Mouse (Mus musculus): ENCODE results near the gene Gng7.

Gng7 gene

DNA sequence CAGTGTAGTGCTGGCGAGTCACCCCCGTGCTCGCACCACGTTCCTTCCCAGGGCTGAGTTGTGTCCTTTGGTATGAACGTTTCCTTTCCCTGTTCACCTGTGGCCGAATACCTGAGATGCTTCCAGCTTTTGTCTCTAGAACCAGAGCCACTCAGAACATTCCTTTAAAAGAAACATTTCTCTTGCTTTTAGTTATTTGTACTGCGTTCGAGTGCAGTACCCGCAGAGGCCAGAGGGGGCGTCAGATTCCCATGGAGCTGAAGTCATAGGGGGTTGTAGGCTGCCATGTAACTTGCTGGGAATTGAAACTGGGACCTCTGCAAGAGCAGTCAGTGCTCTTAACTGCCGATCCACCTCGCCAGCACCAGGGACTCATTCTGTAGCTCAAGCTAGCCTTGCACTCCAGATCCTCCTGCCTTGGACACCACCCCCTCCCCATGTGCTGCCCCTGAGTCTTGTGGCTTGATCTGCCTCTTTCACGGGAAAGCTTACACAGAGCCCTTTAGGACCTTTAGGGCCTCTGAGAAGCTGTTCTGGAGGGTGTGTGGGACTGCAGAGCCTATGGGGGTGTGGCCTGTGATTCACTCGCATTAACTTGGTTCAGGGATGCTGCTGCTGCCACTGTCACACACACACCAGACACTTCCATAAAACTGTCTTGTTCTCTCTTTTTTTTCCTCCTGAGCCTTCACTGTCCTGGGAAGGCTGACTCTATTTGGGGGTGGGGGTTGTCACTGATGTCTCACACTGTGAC is 67.9 kb downstream of the Gng7 start:
- no peak for DNase-seq (ENCODE audit: low spot score in 2 of 2)

DNA sequence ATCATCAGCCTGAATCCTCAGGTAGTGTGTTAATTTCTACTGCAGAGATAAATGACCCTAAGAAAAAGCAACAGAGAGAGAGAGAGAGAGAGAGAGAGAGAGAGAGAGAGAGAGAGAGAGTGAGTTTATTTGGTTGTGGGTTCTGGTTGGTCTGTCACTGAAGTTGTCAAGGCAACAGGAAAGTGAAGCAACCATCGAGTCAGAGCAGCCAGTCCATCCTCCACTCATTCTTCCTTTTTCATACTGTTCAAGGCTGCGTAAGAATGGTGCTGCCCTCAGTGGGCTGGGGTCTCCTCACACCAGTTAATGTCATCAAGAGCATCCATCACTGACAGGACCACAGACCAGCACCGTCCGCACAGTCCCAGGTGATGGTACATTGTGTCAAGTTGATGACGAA is 70.5 kb downstream of the Gng7 start:
- DNase-seq (ENCODE audit: low spot score in 2 of 2) = no peak

DNA sequence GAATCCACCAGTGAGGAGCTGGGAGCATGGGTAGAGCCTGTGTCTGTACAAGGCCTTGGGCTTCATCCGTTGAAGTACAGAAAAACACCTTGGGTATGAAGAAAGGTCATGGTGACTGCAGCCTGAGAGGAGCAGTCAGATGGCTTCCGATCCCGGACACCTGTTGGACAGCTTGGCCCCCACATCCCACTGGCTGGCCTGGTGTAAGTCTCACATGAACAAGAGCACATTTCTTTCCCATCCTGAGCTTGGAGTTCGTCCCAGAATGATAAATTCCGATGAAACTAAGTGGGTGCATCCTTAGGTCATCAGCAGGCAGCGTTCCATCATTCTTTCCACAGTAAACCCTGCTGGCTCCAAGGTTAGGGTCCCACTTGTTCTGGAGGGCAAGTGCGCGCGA is 71.0 kb downstream of the Gng7 start:
- DNase-seq (ENCODE audit: low spot score in 2 of 2) = no peak

DNA sequence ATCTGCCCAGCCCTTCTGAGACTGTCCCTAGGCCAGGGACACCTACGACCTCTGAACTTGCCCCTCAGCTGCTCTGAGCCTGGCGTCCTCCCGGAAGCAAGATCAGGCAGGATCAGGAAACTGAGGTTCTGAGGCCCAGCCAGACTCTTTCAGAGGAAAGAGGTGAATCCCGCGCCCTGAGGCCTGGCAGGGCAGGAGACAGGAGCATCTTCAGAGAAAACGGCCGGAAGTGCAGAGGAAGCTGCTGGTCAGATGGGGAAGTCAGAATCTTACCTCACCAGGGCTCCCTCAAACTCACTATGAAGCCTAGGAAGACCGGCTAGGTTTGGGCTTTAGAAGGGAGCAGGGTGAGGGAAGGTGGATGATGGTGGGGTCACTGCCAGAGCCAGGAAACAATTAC is 71.8 kb downstream of the Gng7 start:
- no peak for DNase-seq (ENCODE audit: low spot score in 2 of 2)

DNA sequence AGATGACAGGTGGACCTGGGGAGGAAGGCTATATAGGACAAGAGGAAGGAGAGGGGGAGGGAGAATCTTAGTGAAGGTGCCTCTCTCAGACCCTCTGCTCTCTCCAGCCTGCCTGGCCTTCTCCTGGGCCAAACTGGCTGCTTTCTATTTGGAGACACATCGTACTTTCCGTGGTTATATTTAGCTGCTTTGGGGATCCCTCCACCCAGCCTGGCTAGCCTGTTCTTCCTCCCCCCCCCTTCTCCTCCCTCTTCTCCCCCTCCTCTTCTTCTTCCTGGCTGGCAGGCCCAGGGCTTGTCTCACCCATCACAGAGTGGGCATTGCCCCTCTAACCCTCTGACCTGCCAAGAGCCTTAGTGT is 73.8 kb downstream of the Gng7 start:
- DNase-seq (ENCODE audit: low spot score in 2 of 2) = no peak

DNA sequence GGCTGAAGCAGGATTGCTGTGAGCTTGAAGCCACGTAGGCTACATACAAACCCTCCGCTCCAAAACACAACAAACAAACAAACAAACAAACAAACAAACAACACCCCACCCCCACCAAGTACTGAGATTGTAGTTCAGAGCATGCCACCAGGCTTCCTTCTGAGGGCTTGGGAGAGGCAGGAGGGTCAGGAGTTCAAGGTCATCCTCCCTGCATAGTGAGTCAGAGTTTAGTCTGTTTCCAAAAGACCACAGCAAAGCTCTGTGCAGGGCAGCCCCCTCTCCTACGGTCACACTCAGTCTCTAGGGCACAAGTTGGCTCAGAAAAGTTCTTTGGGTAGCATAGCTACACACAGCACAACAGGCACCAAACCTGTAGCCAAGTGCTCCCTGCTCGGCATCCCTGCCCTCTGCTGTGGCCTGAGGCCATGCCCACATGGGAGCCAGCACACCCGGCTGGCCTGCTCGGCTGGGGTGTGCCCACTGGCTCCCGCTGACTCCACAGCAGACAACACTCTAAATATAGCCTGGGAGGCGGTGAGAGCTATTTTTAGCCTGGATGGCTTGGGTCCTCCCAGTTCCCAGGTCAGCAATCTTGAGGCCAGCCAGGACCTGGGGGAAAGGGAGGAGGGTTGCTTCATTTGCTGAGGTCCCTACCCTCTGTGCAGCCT is 74.3 kb downstream of the Gng7 start:
- DNase-seq (ENCODE audit: low spot score in 2 of 2) = no peak

DNA sequence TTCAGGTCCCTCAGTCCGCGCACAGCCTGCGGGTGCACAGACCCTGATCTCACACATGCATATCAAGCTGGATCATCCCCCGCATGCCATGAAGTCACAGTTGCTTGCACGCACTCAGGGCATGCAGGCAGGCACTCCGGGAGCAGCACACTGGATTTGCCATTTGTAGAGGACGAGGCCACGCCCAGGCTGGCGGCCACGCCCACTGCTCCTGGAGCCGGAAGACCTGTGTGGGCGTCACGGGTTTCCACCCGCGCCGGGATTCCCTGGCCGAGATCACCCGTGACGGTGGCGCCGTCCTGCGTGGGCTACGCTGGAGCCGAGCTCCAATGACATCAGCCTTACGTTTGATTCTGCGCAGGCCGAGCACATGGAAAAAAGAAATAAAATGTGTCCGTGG is 75.1 kb downstream of the Gng7 start:
- peak; percentile 61 to 66 for DNase-seq (ENCODE audit: low spot score in 2 of 2)

DNA sequence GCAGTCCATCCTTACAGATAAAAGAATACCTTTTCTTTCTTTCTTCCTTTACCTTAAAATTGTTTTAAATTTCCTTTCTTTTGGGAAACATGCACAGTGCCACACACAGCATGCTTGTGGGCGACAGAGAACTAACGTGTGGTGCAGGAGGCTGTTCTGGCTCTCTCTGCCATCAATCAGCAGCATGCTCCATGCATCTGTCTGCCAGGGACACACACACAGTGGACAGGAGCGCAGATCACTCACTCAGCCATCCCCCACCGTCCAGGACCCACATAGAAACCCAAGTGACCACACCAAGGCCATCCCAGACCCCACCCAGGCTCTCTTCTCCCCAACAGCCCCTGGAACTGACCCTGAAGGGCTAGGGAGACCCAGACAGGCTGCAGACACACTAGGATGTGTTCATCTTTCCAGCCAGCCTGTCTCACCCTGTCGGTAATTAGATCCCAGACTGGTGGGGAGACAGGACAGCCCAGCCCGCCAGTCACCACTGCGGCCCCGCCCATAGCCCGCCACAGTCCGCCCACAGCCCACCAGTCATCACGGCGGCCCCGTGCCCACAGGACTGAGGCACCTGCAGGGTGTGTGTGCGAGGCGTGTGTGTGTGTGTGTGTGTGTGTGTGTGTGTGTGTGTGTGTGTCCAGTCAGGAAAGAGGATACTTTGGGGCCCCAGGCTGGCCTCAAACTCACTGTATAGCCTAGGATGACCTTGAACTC is 75.8 kb downstream of the Gng7 start:
- DNase-seq (ENCODE audit: low spot score in 2 of 2) = no peak

DNA sequence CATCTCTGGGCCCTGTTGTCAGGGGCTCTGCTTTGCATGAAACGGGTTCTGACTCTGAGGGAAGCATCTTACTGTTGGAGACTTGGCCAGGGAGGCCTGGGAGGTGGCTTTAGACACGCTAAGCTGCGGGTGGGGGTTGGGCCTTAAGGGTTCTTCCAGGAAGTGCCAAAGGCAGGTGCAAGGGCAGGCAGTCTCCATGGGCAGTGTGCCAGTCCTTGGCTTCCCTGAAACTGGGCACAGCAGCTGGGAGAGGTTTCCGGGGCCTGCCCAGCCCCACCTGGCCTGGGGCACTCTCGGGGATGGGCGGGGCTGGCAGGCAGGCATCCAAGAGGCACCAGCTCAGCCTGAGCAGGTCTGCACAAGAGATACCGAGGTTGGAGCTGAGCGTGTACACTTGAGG is 77.1 kb downstream of the Gng7 start:
- DNase-seq (ENCODE audit: low spot score in 2 of 2) = no peak

DNA sequence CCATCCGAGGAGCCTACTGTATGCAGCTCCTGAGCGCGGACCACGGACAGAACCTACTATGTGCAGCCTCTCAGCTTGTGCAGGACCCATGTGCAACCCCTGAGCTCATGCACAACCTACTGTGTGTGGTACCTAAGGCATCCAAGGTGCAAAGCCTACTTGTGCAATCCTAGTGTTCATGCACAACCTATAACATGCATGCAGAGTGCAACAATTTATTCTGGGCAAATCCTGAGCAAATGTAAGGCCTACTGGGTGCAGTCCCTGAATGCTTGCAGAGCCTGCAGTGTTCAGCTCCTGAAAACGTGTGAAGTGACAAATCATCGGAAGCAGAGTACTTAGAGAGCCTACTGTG is 78.0 kb downstream of the Gng7 start:
- DNase-seq (ENCODE audit: low spot score in 2 of 2) = no peak

DNA sequence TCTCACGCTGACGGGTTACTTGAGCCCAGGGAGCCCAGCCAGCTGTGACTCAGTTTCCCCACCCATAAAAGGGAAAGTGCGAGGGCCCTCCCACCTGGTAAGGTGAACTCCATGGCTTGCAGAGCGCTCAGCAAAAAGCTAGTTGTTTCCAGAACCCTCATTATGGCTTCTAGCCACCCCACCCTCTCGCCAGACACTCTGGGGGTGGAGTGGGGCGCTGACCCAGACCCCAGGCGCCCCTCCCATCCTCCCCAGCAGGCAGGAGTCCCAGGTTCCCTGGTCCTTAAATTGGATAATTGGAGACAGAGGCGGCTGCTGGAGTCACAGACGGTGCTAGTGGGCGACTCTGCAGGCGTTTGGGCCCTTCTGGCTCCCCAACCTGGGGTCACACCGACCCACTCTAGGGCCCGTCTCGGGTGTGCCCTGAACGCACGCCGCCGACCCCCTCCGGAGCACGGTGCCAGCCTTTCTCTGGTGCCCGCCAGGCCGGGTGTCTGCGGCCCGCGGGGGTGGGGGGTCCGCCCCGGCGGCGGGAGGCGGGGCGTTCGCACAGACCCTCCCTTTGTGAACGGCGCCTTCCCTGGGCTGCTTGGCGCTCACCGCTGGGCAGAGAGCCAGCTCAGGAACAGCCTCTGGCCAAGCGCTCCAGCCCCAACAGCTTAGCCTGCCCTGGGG is 78.5 kb downstream of the Gng7 start:
- peak in 1 of 2 experiments; percentile 14 for DNase-seq (ENCODE audit: low spot score in 2 of 2)

DNA sequence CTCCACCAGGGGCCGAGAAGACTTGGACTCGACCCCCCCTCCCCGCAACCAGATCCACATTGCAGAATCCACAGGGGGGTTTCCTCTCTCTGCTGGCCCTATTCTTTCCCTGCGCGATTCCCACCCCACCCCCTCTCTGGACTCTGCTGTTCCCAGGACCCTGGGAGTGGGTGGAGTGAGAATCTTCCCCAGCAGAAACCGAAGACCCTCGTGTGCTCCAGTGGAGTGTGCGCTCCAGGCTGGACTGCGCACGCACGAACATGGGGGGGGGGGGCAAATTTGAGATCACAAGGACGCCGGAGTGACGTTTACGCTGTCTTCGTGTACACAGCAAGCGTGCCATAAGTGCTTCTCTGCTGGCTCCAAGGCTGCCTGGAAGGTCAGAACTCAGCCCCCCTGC is 79.0 kb downstream of the Gng7 start:
- no peak for DNase-seq (ENCODE audit: low spot score in 2 of 2)

DNA sequence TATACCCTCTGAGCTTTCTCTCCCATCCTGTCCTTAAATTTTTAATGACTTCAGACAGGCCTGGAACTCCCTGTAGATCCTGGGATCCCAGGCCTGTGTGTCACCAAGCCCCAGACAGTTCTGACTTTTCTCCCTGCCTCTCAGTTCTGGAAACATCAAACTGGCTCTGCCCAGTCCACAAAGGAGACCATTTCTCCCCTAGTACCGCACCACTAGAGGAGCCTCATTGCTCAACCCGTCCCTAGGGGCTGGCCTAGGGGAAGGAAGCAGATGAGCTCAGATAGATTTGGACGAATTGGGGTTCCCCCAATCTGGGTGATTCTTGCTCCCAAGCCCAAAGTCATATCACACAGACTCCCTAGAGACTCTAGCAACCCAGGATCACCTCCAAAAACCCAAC is 79.5 kb downstream of the Gng7 start:
- no peak for DNase-seq (ENCODE audit: low spot score in 2 of 2)

DNA sequence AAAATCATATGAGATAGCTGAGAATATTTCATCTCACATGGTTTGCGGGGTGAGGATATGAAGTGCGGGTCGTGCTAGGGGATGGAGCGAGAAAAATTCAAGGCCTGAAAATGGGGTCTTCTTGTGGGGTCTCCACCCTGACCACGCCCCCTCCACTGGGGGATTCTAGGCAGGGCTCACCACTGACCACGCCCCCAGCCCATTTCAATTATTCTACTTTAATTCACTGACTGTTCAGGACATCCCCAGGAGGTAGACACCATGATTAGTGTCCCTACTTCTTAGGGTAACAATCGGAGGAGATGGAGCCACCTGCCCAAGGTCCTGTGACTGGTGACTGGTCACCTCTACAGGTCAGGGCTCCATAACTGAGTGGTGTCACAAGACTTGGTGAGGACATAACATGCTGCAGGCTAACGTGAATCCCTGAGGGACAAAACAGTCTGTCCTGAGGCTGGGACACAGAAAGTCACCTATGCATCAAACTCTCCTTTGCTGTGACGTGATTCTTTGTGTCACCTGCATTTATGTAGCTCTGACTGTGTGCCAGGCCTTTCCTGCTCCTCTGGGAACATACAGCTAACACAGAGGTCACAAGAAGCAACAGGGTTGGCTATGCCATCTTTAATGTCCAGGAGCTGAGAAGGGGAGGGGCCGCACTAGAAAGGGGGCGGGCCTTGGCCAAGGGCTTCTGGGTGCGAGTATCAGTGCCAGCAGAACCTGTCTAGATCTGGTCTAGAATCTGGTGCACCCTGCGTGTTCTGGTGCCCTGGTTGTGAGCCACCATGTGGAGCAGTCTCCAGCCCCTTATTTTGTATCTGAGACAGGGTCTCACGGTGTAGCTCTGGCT is 80.4 kb downstream of the Gng7 start:
- no peak for DNase-seq (ENCODE audit: low spot score in 2 of 2)

DNA sequence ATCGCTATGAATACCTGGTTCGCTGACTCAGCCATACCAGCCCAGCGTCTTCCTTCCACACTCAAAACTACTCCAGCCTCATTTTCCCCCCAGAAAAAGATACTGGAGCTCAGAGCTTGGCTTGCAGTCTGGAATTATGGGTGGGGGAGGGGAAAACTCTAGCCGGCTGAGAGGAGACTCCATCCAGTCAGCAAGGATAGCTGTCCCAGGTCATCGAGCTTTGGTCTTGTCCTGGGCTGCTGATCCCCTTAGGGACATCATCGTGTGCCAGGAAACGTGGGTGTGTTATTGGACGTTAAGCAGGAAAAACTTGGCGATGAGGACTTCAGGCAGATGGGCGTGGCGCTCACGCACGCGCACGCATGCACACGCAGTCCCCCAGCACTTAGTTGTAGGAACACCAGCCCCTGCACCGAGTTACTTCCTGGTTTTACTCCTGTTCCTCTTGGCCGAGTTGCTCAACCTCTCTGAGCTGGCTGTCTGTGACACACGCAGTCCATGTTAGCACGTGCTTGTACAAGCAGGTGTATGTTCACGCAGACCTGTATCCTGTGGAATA is 81.2 kb downstream of the Gng7 start:
- no peak for DNase-seq (ENCODE audit: low spot score in 2 of 2)

DNA sequence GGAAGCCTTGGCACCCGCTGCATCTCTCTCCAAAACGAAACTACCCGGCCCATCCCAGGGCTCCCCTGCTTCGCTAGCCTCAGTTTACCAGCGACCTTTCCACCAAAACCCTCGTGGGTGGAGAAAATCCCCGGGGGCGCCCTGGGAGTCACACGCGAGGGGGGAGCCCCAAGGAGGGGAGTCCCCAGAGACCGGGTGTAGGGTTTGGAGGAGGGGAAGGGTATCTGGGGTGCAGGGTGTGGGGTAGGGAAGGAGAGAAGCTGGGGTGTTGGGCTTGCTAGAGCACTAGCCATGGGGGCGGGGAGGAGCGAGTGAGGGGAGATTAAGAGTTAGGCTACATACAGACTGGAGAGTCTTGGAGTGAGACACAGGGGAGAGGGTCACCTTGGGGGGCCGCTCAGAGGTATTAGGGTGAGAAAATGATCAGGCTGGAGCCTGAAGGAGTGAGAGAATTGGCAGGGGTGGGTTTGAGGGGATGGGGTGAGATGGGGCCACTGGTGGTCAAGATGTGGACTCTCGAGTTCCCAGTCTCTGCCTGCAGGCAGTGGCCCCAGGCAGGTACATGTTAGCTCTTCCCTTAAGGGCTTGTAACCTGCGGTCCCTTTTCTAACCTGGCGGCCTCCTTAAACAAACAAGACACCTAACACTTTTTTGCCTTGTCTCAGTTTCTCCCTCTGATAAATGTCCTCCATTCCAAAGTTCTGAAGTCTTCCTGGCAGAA is 81.9 kb downstream of the Gng7 start:
- DNase-seq (ENCODE audit: low spot score in 2 of 2) = no peak

DNA sequence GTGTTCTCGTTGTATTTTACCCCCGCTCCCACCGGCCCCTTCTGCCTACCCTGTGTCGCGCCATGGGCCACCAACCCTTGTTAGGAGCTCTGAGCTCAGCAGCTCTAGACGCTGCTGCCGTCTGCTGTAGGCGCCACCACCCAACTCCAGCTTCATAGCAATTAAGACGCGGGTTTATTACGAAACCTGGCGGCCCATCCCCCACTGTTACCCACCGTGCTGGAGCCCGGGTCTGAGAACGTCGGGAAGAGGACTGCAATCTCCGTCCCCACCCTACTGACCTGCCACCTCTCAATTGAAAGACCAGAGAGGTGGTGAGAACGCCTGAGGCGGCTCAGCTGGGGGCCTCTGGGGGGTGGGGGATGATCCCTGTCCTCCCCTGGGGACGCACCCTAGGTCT is 82.5 kb downstream of the Gng7 start:
- no peak for DNase-seq (ENCODE audit: low spot score in 2 of 2)

DNA sequence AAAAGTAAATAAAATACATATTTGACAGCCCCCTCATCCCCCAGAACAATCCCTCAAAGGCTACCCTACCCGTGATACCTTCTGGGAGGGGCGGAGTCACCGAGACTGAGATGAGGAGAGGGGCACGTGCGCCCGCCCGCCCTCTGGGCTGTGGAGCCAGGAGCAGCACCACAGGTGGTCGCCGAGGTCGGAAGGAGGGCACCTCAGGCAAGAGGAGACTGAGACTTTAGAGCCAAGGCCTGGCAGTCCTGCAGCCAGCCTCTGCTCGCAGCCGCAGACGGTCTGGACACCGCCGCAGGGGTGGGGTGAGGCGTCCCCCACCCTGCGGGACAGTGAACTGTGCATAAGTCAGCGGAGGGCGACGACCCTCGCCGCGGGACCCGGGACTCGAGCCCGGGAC is 83.0 kb downstream of the Gng7 start:
- no peak for DNase-seq (ENCODE audit: low spot score in 2 of 2)

DNA sequence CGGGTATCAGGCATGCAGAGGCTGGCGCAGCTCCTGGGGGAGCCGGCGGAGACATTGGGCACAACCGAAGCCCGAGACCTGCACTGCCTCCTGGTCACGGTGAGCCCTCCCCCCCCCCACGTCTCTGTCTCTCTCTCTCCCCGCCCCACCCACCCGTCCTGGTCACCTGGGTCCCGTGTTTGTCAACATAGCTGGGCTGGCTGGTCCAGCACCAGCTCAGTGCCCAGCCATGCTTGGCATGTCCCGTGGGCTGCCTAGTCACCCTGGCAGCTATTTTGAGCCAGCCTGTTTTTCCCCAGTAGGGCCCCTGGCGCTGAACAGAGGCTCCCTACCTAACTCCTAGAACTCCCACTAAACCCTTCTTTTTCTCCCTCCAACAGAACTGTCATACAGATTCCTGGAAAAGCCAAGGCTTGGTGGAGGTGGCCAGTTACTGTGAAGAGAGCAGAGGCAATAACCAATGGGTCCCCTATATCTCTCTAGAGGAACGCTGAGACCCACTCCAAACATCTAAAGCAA is 83.5 kb downstream of the Gng7 start:
- DNase-seq (ENCODE audit: low spot score in 2 of 2) = no peak

DNA sequence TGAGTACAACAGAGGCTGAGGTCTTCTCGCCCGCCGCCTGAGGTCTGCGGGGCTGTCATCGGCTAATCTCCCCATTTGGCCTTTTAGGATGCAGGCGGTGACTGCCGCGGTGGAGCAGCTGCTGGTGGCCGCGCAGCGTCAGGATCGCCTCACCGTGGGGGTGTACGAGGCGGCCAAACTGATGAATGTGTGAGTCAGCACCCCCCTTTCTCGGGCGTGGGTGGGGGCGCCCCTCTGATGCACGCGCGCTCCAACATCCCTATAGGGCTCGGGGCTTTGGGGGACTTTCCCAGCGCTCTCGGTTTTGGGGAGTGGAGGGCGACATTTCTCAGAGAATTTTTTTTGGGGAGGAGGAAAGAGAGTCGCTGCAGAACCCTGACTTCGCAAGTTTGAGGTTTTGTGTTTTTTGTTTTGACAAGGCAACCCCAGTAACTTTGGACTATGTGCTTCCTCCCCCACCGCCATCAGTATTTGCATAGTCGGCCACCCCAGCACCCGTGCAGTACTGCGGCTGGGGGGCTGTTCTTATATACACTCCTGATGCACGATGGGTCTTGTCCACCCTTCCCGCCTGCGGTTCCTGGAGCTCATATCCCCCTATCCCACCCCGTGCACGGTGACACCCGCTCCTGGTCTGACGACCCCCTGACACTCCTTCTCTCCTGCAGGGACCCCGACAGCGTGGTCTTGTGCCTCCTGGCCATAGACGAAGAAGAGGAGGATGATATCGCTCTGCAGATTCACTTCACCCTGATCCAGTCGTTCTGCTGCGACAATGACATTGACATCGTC is 84.2 kb downstream of the Gng7 start:
- peak in 1 of 2 experiments; percentile 48 for DNase-seq (ENCODE audit: low spot score in 2 of 2)
